9 mouse cellular contexts compared by ENCODE assay signal in the genomic region with DNA sequence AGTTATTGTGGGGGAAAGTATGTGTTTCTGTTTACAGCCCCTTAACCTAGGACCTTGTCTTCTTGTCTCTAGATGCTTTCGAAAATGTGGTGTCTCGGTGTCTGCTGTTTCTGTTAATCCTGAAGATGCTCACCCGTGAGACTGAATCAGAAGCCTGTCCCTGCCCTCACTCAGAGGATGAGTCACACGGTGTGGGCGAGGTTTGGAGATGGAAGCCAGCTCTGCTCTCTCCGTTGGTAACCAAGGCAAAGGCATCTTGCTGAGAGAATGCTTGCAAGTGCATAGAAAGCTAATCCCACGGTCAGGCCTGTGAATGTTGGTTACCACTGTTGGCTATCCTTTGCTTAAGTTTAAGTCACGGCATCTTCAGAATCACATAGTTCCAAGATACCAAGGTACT.
DNase-seq lines count a peak whose midpoint lies in the region.
"Had no signal": no experiment of that assay in that cellular context is flagged by ENCODE, and none has a peak within 500 bp of the region (broad histone marks: within the 10 kb centered on the region; RNA-seq: fewer than 3 reads in every experiment).

No protein-coding gene starts in this region.

- DNase-seq in adrenal gland, postnatal 14 days: peak; percentile 9
- DNase-seq in adrenal gland, adult 8-10 months: no peak
- peak; percentile 75 for DNase-seq in 3T3-L1 (ENCODE audit: low read depth, low spot score)
- peak; percentile 32 to 55 for DNase-seq in cerebellum, postnatal 25 days
- DNase-seq in left cerebral cortex, postnatal 10 days (ENCODE audit: extremely low spot score in 1 of 2, low spot score in 2 of 2): peak; percentile 16 to 24
- DNase-seq in thymus, postnatal 0 days (ENCODE audit: low spot score): no peak
- DNase-seq in lung, postnatal 36 days: no peak
- DNase-seq in thymus, postnatal 36 days: no peak
- DNase-seq: lung, adult 18-20 months had no signal

- intact Hi-C loops in left cerebral cortex, postnatal 10 days (cut with DNase I): no loop called here

Comparison
In these comparisons a context has a peak if more than half of its experiments do, and no peak if none do; other contexts are left out.
1. DNase-seq: peak in adrenal gland, postnatal 14 days (single experiment), 3T3-L1 (single experiment), cerebellum, postnatal 25 days (2 of 2) and left cerebral cortex, postnatal 10 days (2 of 2); none in adrenal gland, adult 8-10 months (single experiment), thymus, postnatal 0 days (single experiment), lung, postnatal 36 days (single experiment) and thymus, postnatal 36 days (0 of 2).